In the genomic region with DNA sequence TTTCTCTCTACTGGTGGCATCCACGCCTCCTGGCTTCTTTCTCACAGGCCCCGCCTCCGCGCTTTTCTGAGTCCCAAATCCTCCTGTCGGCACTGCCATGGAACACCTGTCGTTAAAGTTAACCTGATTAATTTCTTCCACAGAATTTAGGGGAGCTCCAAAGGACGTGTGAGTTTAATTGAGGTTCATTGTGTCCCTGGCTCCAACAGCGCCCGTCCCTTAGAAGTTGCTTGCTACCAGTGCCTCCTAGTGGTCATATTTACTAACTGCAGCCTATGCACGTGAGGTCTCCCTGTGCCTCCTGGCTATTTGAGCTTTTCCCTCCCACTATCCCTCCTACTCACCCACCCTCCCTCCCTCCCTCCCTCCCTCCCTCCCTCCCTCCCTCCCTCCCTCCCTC, we compare ENCODE assay signal across 9 mouse cellular contexts. TPM values are rescaled to one million over a fixed set of nuclear protein-coding genes. Genes with fewer than 3 reads are reported as not detected.
DNase-seq lines count a peak whose midpoint lies in the region; ATAC-seq lines count a peak whose summit lies in the region.
"Had no signal": no experiment of that assay in that cellular context is flagged by ENCODE, and none has a peak within 500 bp of the region (broad histone marks: within the 10 kb centered on the region; RNA-seq: fewer than 3 reads in every experiment).

No protein-coding gene starts in this region.

- peak; percentile 52 to 58 for DNase-seq in layer of hippocampus, adult 8-10 months (ENCODE audit: low spot score in 2 of 2)
- DNase-seq in layer of hippocampus, postnatal 36 days: no peak
- DNase-seq in R1 (ENCODE audit: low read depth, low spot score): peak; percentile 92
- peak; percentile 86 for DNase-seq in embryonic facial prominence, embryonic 11.5 days (ENCODE audit: low spot score)
- peak; percentile 67 for DNase-seq in heart, postnatal 36 days
- DNase-seq in limb, embryonic 11.5 days (ENCODE audit: low spot score): peak; percentile 79
- peak; percentile 45 to 58 for DNase-seq in natural killer cell, adult 2 months (ENCODE audit: low spot score in 2 of 2)
- DNase-seq in ovary, postnatal 14 days (ENCODE audit: low spot score): no peak

- no peaks in the 10 kb centered on the region for H3K9me3 ChIP-seq in embryonic facial prominence, embryonic 11.5 days (replicated peaks; ENCODE audit: control insufficient read depth, low read length)
- H3K9me3 ChIP-seq in limb, embryonic 11.5 days (ENCODE audit: control insufficient read depth, low read length): no peaks in the 10 kb centered on the region
- H3K9me3 ChIP-seq: midbrain, embryonic 12.5 days had no signal

- 13% methylated on average over 10 of the region's 10 CpGs for WGBS in embryonic facial prominence, embryonic 11.5 days
- WGBS in limb, embryonic 11.5 days: 10% methylated on average over 10 of the region's 10 CpGs

- intact Hi-C loops in heart, postnatal 36 days (cut with DNase I): loop anchor here (1.0 to 10.0 kb wide), 3 partner anchors 50 to 322 kb away; a partner anchor contains a TSS

- ATAC-seq in embryonic facial prominence, embryonic 11.5 days (replicated peaks; ENCODE audit: insufficient number of reproducible peaks, low FRiP score, low TSS enrichment, low read depth): no peak
- no peak for ATAC-seq in limb, embryonic 11.5 days (ENCODE audit: insufficient number of reproducible peaks, low FRiP score, low TSS enrichment, low read depth)

- H3K4me1 ChIP-seq in embryonic facial prominence, embryonic 11.5 days (ENCODE audit: control insufficient read depth, insufficient read depth, low read length): peaks cover 4% of the 10 kb centered on the region
- H3K4me1 ChIP-seq in limb, embryonic 11.5 days (ENCODE audit: control insufficient read depth, insufficient read depth, low read length): peaks cover 16% of the 10 kb centered on the region

- H3K27ac ChIP-seq in embryonic facial prominence, embryonic 11.5 days (replicated peaks; ENCODE audit: low read depth, low read length): no peak overlapping the region
- H3K27ac ChIP-seq in limb, embryonic 11.5 days (replicated peaks; ENCODE audit: low read depth, low read length): no peak overlapping the region
- H3K27ac ChIP-seq: midbrain, embryonic 12.5 days had no signal

- H3K4me3 ChIP-seq in embryonic facial prominence, embryonic 11.5 days (ENCODE audit: low read depth, low read length): no peak overlapping the region
- no peak overlapping the region for H3K4me3 ChIP-seq in limb, embryonic 11.5 days (ENCODE audit: low read depth, low read length)
- H3K4me3 ChIP-seq: midbrain, embryonic 12.5 days had no signal

- no peaks in the 10 kb centered on the region for H3K27me3 ChIP-seq in embryonic facial prominence, embryonic 11.5 days (ENCODE audit: control insufficient read depth, insufficient read depth, low read length)
- no peaks in the 10 kb centered on the region for H3K27me3 ChIP-seq in limb, embryonic 11.5 days (ENCODE audit: control insufficient read depth, insufficient read depth, low read length)
- H3K27me3 ChIP-seq: midbrain, embryonic 12.5 days had no signal

- H3K36me3 ChIP-seq in embryonic facial prominence, embryonic 11.5 days (replicated peaks; ENCODE audit: control insufficient read depth, insufficient read depth, low read depth, low read length): no peaks in the 10 kb centered on the region
- no peaks in the 10 kb centered on the region for H3K36me3 ChIP-seq in limb, embryonic 11.5 days (ENCODE audit: control insufficient read depth, insufficient read depth, low read length)
- H3K36me3 ChIP-seq: midbrain, embryonic 12.5 days had no signal

- no peak overlapping the region for H3K4me2 ChIP-seq in embryonic facial prominence, embryonic 11.5 days (ENCODE audit: low read depth, low read length)
- no peak overlapping the region for H3K4me2 ChIP-seq in limb, embryonic 11.5 days (ENCODE audit: low read depth, severe bottlenecking)
- H3K4me2 ChIP-seq: midbrain, embryonic 12.5 days had no signal

- H3K9ac ChIP-seq in embryonic facial prominence, embryonic 11.5 days (replicated peaks; ENCODE audit: low read length): no peak overlapping the region
- H3K9ac ChIP-seq in limb, embryonic 11.5 days (ENCODE audit: low read length): no peak overlapping the region
- H3K9ac ChIP-seq: midbrain, embryonic 12.5 days had no signal

RNA-seq across cellular contexts. Expression of a gene that starts 6.8 kb away (rescaled TPM):
- 100 to 1,000 TPM in 2 of 4 experiments, 10 to 100 TPM in 2; 91.6 to 116 (median 104) TPM for total RNA-seq in layer of hippocampus, adult 8-10 months (2022)
- 100 to 1,000 TPM; 108 to 109 TPM for total RNA-seq in layer of hippocampus, postnatal 36 days (2021)
- polyA plus RNA-seq in embryonic facial prominence, embryonic 11.5 days (2014; fragmentation: Nextera tagmentation; extraction: Ambion mirVana): 19.8 and 27.9 TPM in 2 replicates
- under 1 TPM; 0.44 to 0.51 TPM for total RNA-seq in heart, postnatal 36 days (2021)
- polyA plus RNA-seq in limb, embryonic 11.5 days (2014; fragmentation: Nextera tagmentation; extraction: Ambion mirVana): 30.0 and 35.2 TPM in 2 replicates

RNA-seq across cellular contexts. Expression of a gene that starts 7.9 kb away (rescaled TPM):
- total RNA-seq in layer of hippocampus, adult 8-10 months (2022): 10 to 100 TPM; 25.8 to 40.8 (median 33.5) TPM
- 10 to 100 TPM; 25.9 to 26.0 TPM for total RNA-seq in layer of hippocampus, postnatal 36 days (2021)
- polyA plus RNA-seq in embryonic facial prominence, embryonic 11.5 days (2014; fragmentation: Nextera tagmentation; extraction: Ambion mirVana): 18.0 and 21.0 TPM in 2 replicates
- 10 to 100 TPM in 1 of 2 experiments, 1 to 10 TPM in 1; 9.6 to 10.5 TPM for total RNA-seq in heart, postnatal 36 days (2021)
- polyA plus RNA-seq in limb, embryonic 11.5 days (2014; fragmentation: Nextera tagmentation; extraction: Ambion mirVana): 3.5 and 3.8 TPM in 2 replicates

RNA-seq across cellular contexts. Expression of a gene that starts 15.3 kb away (rescaled TPM):
- total RNA-seq in layer of hippocampus, adult 8-10 months (2022): 10 to 100 TPM; 22.3 to 30.6 (median 25.9) TPM
- 10 to 100 TPM; 16.1 to 19.2 TPM for total RNA-seq in layer of hippocampus, postnatal 36 days (2021)
- polyA plus RNA-seq in embryonic facial prominence, embryonic 11.5 days (2014; fragmentation: Nextera tagmentation; extraction: Ambion mirVana): 71.4 and 84.5 TPM in 2 replicates
- total RNA-seq in heart, postnatal 36 days (2021): 10 to 100 TPM; 34.8 to 44.9 TPM
- 75.1 and 80.7 TPM in 2 replicates for polyA plus RNA-seq in limb, embryonic 11.5 days (2014; fragmentation: Nextera tagmentation; extraction: Ambion mirVana)

RNA-seq across cellular contexts. Expression of a gene that starts 48.7 kb away (rescaled TPM):
- total RNA-seq in layer of hippocampus, adult 8-10 months (2022): 1 to 10 TPM in 1 of 4 experiments, under 1 TPM in 2, not detected in 1; 0.52 to 1.2 (median 0.92) TPM
- not detected for total RNA-seq in layer of hippocampus, postnatal 36 days (2021)
- 1.5 and 2.6 TPM in 2 replicates for polyA plus RNA-seq in embryonic facial prominence, embryonic 11.5 days (2014; fragmentation: Nextera tagmentation; extraction: Ambion mirVana)
- total RNA-seq in heart, postnatal 36 days (2021): 1 to 10 TPM; 1.9 to 2.0 TPM
- polyA plus RNA-seq in limb, embryonic 11.5 days (2014; fragmentation: Nextera tagmentation; extraction: Ambion mirVana): 1.4 and 2.3 TPM in 2 replicates

RNA-seq across cellular contexts. Expression of a gene that starts 58.9 kb away (rescaled TPM):
- 10 to 100 TPM; 43.8 to 51.5 (median 49.0) TPM for total RNA-seq in layer of hippocampus, adult 8-10 months (2022)
- 10 to 100 TPM; 42.0 to 47.4 TPM for total RNA-seq in layer of hippocampus, postnatal 36 days (2021)
- 86.1 and 90.5 TPM in 2 replicates for polyA plus RNA-seq in embryonic facial prominence, embryonic 11.5 days (2014; fragmentation: Nextera tagmentation; extraction: Ambion mirVana)
- 10 to 100 TPM; 69.1 to 73.8 TPM for total RNA-seq in heart, postnatal 36 days (2021)
- 90.8 and 101 TPM in 2 replicates for polyA plus RNA-seq in limb, embryonic 11.5 days (2014; fragmentation: Nextera tagmentation; extraction: Ambion mirVana)

Comparison
In these comparisons a context has a peak if more than half of its experiments do, and no peak if none do; other contexts are left out.
1. DNase-seq: peak in layer of hippocampus, adult 8-10 months (2 of 2), R1 (single experiment), embryonic facial prominence, embryonic 11.5 days (single experiment), heart, postnatal 36 days (2 of 2), limb, embryonic 11.5 days (single experiment) and natural killer cell, adult 2 months (2 of 2); none in layer of hippocampus, postnatal 36 days (0 of 2) and ovary, postnatal 14 days (single experiment).
2. RNA of a gene that starts 6.8 kb away (total RNA-seq): 91.6 to 116 TPM in layer of hippocampus, adult 8-10 months and 108 to 109 TPM in layer of hippocampus, postnatal 36 days; 0.44 to 0.51 TPM in heart, postnatal 36 days; every median in the first group is over 10 times any median in the second.